Mouse (Mus musculus) MEL-GATA-1-ER (cell line): Measurements from ENCODE around the gene Olfr474.
"Not testable (repeated sequence)": the region's sequence is repeated elsewhere in the genome, so short reads cannot be mapped to it uniquely, and the experiment has no call there.

Experiments
- DNase-seq: peaks from one replicate; pipeline ENCODE4 v3.0.0-alpha.2; 2012; ENCODE audit warnings: low read depth; ENCODE audit errors: extremely low read depth

The Olfr474 gene

DNA sequence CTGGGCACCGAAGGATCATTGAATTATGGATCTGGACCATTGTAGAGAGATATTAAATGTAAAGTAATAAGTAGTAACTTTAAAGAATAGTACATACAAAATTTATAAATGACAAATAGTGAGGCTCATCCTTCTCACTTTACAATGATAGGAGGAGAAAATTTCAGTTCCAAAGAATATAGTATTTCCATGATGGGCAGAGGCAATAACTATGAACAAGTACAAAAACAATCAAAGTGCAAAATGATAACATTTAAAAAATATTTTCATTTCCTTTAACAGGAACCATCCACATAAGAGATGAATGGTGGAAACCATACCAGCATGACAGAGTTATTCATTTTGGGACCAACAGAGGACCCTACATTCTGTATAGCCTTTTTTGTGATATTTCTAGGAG lies at the start of gene Olfr474:
Gene Olfr474, plus strand, starts transcription at position 301 of the 400 bp plus-strand sequence.
- no peak for DNase-seq

DNA sequence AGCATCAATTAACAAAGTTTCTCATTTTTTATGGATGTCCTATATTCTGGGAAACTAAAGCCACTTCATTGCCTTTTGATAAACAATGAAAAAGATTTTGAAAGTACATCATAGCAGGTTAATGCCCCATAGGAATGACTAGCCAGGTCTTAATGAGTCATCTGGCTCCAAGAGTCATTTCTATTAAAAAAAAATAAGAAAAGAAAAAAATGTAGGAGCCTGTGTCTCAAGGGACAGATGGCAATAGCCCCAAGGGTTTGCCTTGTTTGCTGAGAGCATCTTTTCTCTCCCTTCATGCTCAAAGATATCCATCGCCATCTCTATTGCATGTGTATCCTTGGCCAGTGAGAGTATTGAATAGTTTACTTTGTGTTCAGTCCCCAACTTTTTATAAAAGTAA lies 24.3 kb upstream of the Olfr474 start, which contains the start of gene Olfr473:
Gene Olfr473, plus strand, starts transcription at position 301 of the 400 bp plus-strand sequence.
- DNase-seq = no peak

DNA sequence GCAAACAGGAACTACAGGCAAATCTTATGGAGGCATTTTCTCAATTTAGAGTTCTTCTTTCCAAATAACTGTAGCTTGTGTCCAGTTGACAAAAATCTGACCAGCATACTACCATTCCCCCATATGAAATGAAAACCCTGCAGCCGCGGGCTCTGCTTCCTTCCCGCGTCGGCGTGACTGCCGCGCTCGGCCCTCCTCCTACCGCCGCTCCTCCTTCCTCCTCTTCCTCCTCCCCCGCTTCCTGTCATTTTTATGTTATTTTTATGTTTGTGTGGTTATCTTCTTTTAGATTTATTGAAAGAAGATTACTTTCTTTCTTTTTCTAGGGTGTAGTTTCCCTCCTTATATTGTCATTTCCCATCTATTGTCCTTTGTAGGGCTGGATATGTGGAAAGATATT lies 1.9 kb upstream of the Olfr474 start:
- not testable (repeated sequence) for DNase-seq

DNA sequence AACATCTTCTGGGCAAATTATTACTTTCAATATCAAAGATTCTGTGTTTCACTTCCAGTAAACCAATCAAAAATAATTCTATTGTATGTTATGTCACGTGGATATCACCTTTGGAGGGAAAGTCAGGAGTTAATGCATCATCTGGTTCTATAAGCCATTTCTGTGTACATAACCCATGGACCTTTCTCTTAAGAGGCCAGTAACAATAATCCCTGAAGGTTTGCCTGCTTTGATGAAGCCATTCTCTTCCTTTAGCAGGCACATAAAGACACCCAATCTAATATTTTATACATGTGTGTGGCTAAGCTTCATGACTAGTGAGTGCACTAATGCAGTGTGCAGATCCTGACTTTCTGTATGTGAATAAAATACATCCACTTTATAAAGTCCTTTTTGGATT lies 10.1 kb downstream of the Olfr474 start, which contains the start of gene Olfr476:
Gene Olfr476, plus strand, starts transcription at position 301 of the 400 bp plus-strand sequence.
- DNase-seq = no peak

DNA sequence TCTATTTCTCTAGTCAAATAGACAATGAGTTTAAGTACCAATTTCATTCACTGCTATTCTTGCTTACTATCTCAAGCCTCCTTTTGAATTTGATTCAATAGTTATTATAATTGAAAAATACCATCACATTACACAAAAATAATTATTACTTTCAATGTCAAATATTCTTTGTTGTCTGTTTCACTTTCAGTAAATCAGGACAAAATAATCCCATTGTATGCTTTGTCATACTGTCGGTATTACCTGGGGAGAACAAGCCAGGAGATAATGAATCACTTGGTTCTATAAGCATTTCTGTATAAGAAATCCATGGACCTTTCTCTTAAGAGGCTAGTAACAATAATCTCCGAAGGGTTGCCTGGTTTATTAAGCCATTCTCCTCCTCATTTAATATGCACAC lies 31.9 kb downstream of the Olfr474 start, which contains the start of gene Olfr477:
Gene Olfr477, plus strand, starts transcription at position 301 of the 400 bp plus-strand sequence.
- DNase-seq = no peak
